Mouse (Mus musculus) liver, adult 2 months (tissue): Measurements from ENCODE around the gene Ntf3.

Source experiments
- CTCF ChIP-seq: fragments of 200-500 bp; IDR thresholded peaks from 2 replicates; pipeline ENCODE4 v1.5.1; 2011; ENCODE audit warnings: low read depth, low read length, control low read depth
- POLR2A ChIP-seq: fragments of 200-500 bp; IDR thresholded peaks from 2 replicates; pipeline ENCODE4 v1.6.1; 2011; ENCODE audit warnings: low read length, control low read depth; ENCODE audit not compliant: insufficient read depth; ENCODE audit errors: extremely low read depth

- TF ChIP-seq POLR2A (no peak), CTCF (no peak)
Observed at GRCm38 (mm10) chr6:126202959-126203358, 36.2 kb upstream of the Ntf3 start.
